8 mouse cellular contexts compared by ENCODE assay signal in genomic region chr5:145231367-145231871, GRCm38 (mm10). TPM values are rescaled to one million over a fixed set of nuclear protein-coding genes. Genes with fewer than 3 reads are reported as not detected.
A peak's percentile ranks its signal among the peaks of the same experiment; 100 is the strongest.
DNase-seq lines count a peak whose midpoint lies in the region; ATAC-seq lines count a peak whose summit lies in the region.

Gene Zfp655, plus strand, starts transcription at chr5:145231715.

- H3K4me2 ChIP-seq in heart, embryonic 13.5 days: peak within 1 kb of the TSS; percentile 85
- H3K4me2 ChIP-seq in liver, embryonic 12.5 days: peak within 1 kb of the TSS; percentile 75
- H3K4me2 ChIP-seq in stomach, embryonic 15.5 days: peak within 1 kb of the TSS; percentile 79

- H3K4me1 ChIP-seq in heart, embryonic 13.5 days: peaks cover 21% of the 10 kb centered on the region
- H3K4me1 ChIP-seq in liver, embryonic 12.5 days: peaks cover 25% of the 10 kb centered on the region
- H3K4me1 ChIP-seq in stomach, embryonic 15.5 days: peaks cover 4% of the 10 kb centered on the region; the same call in 1 of the 2 replicates

- peaks cover 31% of the 10 kb centered on the region for H3K36me3 ChIP-seq in heart, embryonic 13.5 days
- peaks cover 34% of the 10 kb centered on the region for H3K36me3 ChIP-seq in liver, embryonic 12.5 days
- peaks cover 12% of the 10 kb centered on the region; the same call in 1 of the 2 replicates for H3K36me3 ChIP-seq in stomach, embryonic 15.5 days

- under 1% methylated on average over 42 of the region's 42 CpGs for WGBS in heart, embryonic 13.5 days
- under 1% methylated on average over 42 of the region's 42 CpGs for WGBS in liver, embryonic 12.5 days (ENCODE audit: insufficient replicate concordance)
- under 1% methylated on average over 42 of the region's 42 CpGs for WGBS in stomach, embryonic 15.5 days

- peak within 1 kb of the TSS; percentile 99 for H3K4me3 ChIP-seq in heart, embryonic 13.5 days
- H3K4me3 ChIP-seq in liver, embryonic 12.5 days: peak within 1 kb of the TSS; percentile 100
- peak within 1 kb of the TSS; percentile 95 for H3K4me3 ChIP-seq in stomach, embryonic 15.5 days (replicated peaks)

- DNase-seq in CD4-positive helper T cell, adult 2 months (ENCODE audit: low read depth, low spot score): peak; percentile 98
- DNase-seq in brain, embryonic 18.5 days (ENCODE audit: low read depth, low spot score): peak; percentile 89
- peak; percentile 98 for DNase-seq in kidney, postnatal 10 days
- peak; percentile 97 to 98 for DNase-seq in natural killer cell, adult 2 months (ENCODE audit: low spot score in 2 of 2)

- peak within 1 kb of the TSS; percentile 96 for H3K27ac ChIP-seq in heart, embryonic 13.5 days (replicated peaks)
- peak within 1 kb of the TSS; percentile 96 for H3K27ac ChIP-seq in liver, embryonic 12.5 days
- H3K27ac ChIP-seq in stomach, embryonic 15.5 days: peak within 1 kb of the TSS; percentile 90

- peak within 1 kb of the TSS; percentile 100 for H3K9ac ChIP-seq in heart, embryonic 13.5 days
- H3K9ac ChIP-seq in liver, embryonic 12.5 days: peak within 1 kb of the TSS; percentile 99
- H3K9ac ChIP-seq in stomach, embryonic 15.5 days: peak within 1 kb of the TSS; percentile 98

- no peaks in the 10 kb centered on the region for H3K27me3 ChIP-seq in heart, embryonic 13.5 days (replicated peaks)
- no peaks in the 10 kb centered on the region for H3K27me3 ChIP-seq in liver, embryonic 12.5 days (replicated peaks)
- H3K27me3 ChIP-seq in stomach, embryonic 15.5 days (replicated peaks): no peaks in the 10 kb centered on the region

- ATAC-seq in erythroid progenitor cell, adult 5-6 weeks (replicated peaks; ENCODE audit: low FRiP score, poor library complexity, severe bottlenecking): peak; percentile 98
- peak; percentile 95 for ATAC-seq in heart, embryonic 13.5 days (ENCODE audit: extremely low read depth, insufficient number of reproducible peaks, low FRiP score, low TSS enrichment)
- peak; percentile 98 for ATAC-seq in liver, embryonic 12.5 days
- peak; percentile 98 for ATAC-seq in stomach, embryonic 15.5 days (ENCODE audit: insufficient read depth, low FRiP score, low read depth)

- H3K9me3 ChIP-seq in heart, embryonic 13.5 days: no peaks in the 10 kb centered on the region
- no peaks in the 10 kb centered on the region for H3K9me3 ChIP-seq in liver, embryonic 12.5 days (replicated peaks)
- no peaks in the 10 kb centered on the region for H3K9me3 ChIP-seq in stomach, embryonic 15.5 days

RNA-seq across cellular contexts. Expression of gene Zfp655, which starts in this region (rescaled TPM):
- total RNA-seq in erythroid progenitor cell, adult 5-6 weeks (2015; ENCODE audit: low replicate concordance): 21.4 and 30.6 TPM in 2 replicates
- 16.3 and 21.6 TPM in 2 replicates for total RNA-seq in erythroid progenitor cell, adult 5-6 weeks (2017; ENCODE audit: low replicate concordance)
- 26.0 and 30.0 TPM in 2 replicates for polyA plus RNA-seq in heart, embryonic 13.5 days (2015; fragmentation: Nextera tagmentation; extraction: Ambion mirVana)
- polyA plus RNA-seq in liver, embryonic 12.5 days (2016; fragmentation: Nextera tagmentation; extraction: Ambion mirVana): 24.7 and 25.3 TPM in 2 replicates
- polyA plus RNA-seq in stomach, embryonic 15.5 days (2015; fragmentation: Nextera tagmentation; extraction: Ambion mirVana): 28.7 and 31.2 TPM in 2 replicates

Comparison
In these comparisons a context has a peak if more than half of its experiments do, and no peak if none do; other contexts are left out.
1. Peak in every context shown above with its lines: DNase-seq, ATAC-seq, H3K4me3 ChIP-seq and H3K27ac ChIP-seq.